Mouse (Mus musculus) T-cell, adult 2 months (primary cell): ENCODE data around the gene Wdr31.
"Not testable (repeated sequence)": the region's sequence is repeated elsewhere in the genome, so short reads cannot be mapped to it uniquely, and the experiment has no call there.

Experiments used
- DNase-seq: peaks from one replicate; pipeline ENCODE4 v3.0.0; 2022; ENCODE audit warnings: low spot score

Wdr31 gene

GRCm38 (mm10) chr4:62495946-62496345, 25.2 kb upstream of the Wdr31 start:
- no peak for DNase-seq

- no peak for DNase-seq
Observed at GRCm38 (mm10) chr4:62494230-62494629, 23.5 kb upstream of the Wdr31 start.

DNA sequence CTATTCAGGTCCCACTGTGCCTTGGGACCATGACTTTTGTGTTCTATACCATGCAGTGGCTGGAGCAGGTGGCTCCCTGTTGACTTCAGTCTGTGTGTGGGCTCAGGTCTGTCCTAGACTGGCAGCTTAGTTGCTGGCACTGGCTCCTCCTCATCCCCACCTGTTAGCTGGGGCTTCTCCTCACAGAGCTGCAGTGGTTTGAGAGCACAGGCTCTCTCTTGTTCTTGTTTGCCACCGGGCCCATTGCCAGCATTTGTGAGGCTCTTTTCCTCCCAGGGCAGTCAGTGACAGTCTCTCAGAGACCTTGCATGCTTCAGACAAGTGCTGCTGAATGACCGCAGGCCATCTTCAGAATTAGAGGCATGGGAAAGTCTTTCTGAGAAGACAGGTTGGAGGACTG, 22.0 kb upstream of the Wdr31 start:
- no peak for DNase-seq

DNA sequence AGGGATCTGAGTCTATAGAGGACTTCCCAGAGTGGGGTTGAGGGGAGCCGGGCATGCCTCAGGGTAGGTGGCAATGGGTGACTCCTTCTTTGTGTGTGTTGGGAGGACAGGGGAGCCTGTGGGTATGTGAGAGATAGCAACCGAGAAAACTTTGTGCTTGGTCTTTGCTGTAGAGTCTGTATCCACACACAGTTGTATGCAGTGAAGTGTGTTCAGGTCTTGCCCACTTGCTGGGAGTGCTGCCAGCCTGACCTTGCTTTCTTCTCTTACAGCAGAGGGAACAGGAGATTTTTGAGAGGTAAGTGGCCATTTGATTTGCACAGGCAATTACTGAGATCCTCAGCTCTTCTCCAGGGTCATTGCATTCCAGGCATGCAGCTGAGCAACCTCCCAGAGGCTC, 17.2 kb upstream of the Wdr31 start:
- no peak for DNase-seq

GRCm38 (mm10) chr4:62487172-62487571, 16.5 kb upstream of the Wdr31 start:
- DNase-seq, result no peak

DNA sequence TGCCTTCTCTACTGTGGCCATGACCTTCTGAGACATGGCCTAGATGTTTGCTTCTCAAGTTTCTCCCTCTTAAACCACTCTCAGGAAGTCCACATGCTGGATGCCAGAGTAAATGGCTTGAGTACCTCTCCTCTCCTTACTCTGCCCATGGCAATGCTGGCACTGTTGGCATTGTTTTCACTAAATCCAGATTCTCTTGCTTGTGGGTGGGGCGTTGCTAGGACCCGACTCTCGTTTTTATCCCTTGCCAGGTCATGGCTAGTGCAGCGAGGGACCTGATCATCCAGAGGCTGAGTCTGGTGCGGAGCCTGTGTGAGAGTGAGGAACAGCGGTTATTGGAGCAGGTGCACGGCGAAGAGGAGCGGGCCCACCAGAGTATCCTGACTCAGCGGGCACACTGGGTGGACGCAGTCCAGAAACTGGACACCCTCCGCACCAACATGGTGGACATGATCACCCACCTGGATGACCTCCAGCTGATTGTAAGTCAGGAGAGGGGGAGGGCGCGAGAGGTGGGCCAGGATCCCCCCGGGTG, 15.5 kb upstream of the Wdr31 start:
- DNase-seq, result no peak

DNA sequence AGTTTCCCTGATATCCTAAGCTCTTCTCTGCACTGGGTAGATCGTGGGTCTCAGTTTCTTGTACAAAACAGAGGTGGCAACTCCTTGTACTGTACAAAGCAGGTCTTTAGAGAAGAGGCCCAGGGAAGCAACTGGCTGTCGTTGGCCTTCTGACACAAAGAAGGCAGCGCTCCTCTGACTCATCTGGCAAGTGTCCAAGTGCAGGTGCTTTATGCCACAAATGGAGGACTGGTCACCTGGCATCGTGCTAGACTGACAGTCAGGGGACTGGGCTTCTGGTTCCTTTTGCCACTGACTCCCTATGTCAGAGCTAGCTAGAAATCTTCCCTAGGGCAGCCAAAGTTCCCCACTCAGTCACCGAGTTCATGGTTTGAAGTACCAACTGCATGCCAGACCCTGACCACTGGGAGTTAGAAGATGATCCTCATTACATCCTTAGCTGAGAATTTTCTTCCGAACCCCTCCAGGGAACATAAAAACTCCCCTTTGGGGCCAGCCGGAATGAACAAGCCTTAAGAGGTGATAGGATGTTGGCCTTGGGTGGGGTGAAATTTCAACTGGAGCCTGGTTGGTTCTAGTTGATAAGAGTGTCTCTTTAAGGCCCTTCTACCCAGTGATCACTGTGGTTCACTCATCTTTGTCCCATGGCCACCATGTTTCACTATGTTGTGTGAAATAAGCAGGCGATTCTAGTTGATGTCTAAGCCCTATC, 14.9 kb upstream of the Wdr31 start:
- no peak for DNase-seq

DNA sequence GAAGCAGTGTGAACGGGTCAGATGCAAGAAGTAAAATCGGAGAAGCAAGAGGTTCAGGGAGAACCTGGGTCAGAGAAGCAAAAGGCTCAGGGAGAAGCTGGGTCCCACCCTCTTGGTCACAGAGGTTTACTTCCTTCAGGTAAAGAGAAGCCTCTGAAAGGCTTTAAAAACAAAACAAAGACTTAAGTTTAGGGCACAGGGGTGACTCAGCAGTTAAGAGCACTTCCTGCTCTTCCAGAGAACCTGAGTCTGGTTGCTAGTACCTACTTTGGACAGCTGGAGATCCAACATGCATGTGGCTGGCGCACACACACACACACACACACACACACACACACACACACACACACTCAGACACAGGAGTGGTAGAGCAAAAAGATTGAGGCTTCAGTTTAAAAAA, 14.2 kb upstream of the Wdr31 start:
- DNase-seq, result no peak

DNA sequence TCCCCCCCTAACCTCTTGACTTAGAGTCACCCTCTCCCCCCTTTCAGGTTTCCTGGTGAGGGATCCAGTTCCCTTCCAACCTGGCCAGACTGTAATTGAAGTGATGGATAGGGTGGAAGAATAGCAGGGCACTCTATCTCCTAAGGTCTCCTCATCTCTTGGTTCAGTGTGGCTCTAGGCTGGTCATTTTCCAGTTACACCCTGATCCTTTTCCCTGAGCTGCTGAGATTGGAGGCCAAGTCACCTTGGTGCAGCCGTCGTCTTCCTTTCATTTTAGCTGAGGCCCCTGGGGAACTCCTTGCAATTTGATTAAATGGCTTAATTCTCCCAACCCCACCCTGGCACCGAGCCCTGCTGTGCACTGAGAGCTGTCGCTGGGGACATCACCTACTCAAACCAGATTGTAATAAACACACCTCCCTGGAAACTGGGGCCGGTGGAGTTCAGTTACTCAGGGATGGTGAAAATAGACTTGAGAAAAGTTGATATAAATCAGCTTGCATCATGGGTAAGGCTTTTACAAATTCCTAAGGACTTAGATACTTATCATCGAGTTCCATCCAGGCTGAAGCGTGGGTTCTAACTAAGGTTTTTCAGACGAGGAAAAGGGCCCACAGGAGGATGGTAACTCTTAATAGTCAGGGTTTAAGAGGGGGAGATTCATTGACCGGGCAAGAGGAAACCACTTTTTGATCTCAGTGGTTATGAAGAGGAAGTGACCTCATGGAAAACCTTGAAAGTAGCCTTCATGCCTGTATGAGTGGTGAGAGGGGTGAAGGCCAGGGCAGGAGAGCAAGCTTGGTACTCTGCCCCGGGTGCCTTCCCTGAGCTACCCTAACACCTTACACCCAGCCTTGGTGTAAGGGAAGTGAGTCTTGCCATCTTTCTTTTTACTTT, 10.3 kb upstream of the Wdr31 start:
- peak; percentile 35 for DNase-seq

- peak; percentile 52 for DNase-seq
Observed at GRCm38 (mm10) chr4:62479937-62480708, 9.4 kb upstream of the Wdr31 start, which contains the start of gene Bspry. Gene Bspry (plus strand): TSS chr4:62480053.

DNA sequence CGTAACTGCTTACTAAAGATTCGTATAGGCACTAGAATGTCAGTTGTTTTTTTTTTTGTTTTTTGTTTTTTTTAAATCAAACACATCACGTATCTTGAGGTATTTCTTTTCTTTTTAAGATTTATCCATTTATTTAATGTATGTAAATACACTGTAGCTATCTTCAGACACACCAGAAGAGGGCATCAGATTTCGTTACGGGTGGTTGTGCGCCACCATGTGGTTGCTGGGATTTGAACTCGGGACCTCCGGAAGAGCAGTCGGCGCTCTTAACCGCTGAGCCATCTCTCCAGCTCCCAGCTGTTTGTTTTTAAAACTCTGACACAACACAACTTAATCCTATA, 8.9 kb upstream of the Wdr31 start:
- not testable (repeated sequence) for DNase-seq

DNA sequence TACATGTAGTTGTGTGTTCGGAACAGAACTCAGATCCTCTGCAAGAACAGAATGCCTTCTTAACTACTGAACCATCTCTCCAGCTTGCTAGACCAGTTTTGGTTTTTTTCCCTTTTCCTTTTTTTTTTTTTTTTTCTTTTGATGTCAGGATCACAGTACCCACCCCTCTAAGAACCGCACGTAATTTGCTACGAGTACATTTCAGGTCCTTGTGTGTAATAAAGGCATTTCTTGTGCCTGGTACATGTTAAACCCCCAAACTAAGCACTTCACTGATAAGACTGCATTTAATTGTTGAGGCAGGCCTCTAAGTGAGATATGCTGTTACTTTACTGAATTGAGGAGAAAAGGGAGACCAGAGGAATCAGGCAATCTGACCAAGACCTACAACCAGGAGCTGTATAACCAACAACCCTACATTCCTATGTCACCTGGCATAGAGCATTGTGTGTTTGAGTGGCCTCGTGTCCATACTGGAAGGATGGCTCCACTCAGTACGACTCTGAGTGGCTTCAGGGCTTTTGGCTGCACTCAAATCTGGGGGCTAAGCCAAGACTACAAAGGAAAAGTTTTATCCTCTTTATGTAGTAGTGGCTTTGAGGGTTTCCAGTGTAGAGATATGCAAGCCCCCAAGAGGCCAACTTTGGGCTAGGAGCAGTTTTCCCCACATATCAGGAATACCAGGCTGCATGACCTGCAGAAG, 7.0 kb upstream of the Wdr31 start:
- no peak for DNase-seq

GRCm38 (mm10) chr4:62475793-62476192, 5.1 kb upstream of the Wdr31 start:
- DNase-seq, result peak; percentile 60

DNA sequence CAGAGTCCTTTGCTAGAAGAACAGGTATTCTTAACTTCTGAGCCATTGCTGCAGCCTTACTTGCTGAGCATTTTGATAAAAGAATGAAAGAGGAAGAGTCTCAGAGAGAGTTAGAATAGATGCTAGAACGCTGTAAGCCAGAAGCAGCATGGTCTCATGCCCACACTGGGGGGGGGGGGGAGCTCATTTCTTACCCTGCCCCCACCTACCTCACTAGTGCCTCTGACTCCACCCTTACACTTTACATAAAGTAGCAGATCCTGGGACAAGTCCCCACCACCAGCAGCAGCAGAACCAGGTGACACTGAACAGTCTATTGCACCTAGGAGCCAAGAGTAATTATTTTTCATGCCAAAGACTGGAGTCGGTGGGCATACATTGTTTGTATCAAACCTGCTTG, 4.4 kb upstream of the Wdr31 start:
- DNase-seq, result no peak

GRCm38 (mm10) chr4:62472071-62472470, 1.4 kb upstream of the Wdr31 start:
- DNase-seq, result no peak

DNA sequence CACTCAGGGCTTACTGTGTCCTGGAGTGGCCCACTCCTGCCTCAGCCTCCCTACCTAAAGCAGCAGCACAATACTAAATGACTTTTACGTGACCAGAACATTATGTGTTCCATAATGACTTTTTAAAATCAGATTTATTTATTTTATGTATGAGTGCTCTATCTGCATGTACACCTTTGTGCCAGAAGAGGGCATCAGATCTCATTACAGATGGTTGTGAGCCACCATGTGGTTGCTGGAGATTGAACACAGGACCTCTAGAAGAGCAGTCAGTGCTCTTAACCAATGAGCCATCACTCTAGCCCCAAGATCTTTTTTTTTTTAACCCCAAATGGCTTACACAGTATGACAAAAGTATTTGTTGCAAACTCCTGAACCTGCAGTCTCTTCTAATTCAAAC, 2.5 kb downstream of the Wdr31 start:
- DNase-seq, result no peak

DNA sequence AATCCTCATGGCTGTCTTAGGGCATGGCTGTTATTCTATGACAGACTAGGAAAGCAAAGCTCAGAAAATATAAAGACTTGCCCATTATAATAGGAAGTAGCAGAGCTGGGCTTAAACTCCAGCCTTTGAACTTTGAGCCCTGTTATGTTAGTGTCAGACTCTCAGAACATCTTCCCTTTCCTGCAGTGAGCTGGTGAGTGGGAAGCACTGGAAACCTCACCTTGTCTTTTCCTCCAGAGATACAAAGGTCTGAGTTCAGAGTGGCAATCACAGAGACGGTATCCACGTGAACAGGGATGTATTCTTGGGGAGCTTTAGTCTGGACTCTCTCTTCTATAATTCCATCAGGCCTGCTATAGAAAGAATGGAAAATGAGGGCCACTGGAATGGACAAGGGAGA, 7.6 kb downstream of the Wdr31 start:
- no peak for DNase-seq

DNA sequence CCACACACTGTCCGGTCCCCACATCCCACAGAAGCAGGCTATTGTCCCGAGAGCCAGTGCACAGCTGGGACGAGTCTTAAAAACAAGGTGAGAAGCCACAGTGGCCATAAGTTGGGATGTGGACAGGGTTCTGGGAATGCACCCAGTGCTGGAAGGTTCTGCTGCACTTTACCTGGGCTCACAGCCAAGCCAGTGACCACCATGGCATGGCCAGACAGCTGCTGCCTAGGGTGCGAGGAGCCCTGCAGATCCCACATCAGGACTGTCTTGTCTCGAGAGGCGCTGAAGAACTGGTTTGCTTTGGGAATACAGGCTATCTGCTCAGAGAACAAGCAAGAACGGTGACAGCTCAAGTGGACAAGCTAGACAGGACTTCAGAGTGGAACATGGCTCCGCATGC, 10.3 kb downstream of the Wdr31 start:
- DNase-seq, result no peak

DNA sequence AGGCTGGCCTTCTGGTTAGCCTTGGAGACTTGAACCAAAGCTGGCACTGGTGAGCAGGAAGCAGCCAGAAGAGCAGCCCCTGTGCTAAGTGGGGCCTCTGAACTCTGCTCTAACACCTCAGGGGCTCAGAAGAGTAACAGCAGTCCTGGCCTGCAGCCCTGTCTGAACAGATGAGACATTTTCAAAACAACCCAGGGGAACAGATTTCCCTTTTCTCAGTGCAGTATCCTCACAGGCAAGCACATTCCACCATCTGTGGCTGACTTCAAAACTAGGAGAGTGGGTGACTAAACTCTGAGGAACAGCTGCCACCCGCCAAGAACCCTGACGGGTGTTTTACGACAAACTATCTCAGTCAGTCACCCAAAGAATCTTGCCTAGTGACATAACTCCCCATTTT, 11.6 kb downstream of the Wdr31 start:
- no peak for DNase-seq

GRCm38 (mm10) chr4:62454995-62455394, 15.7 kb downstream of the Wdr31 start:
- peak; percentile 41 for DNase-seq

DNA sequence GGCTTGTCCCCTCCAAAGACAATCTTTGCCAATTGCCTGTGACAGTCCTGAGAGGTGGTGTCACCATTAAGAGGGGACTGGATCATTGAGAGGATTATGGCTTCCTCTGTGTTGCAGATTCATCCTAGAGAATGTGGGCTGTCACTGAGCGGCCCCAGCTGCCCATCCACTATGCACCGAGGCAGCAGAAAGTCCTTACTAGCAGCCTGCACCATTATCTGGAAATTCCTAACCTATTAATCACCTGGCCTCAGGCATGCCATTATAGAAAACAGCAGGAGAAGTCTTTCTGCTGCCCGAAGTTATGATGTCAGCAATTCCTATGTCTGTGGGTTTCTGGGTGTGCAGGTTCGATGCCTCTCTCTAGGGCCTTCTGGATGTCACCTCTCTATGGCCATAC, 29.7 kb downstream of the Wdr31 start:
- DNase-seq, result no peak

- no peak for DNase-seq
Observed at GRCm38 (mm10) chr4:62440544-62440943, 30.2 kb downstream of the Wdr31 start.
